Mouse (Mus musculus) testis, adult 2 months (tissue): ENCODE data around the gene Slc22a18.

Experiments used
- CTCF ChIP-seq: fragments of 200-500 bp; IDR thresholded peaks from 2 replicates; pipeline ENCODE4 v1.5.1; 2012; ENCODE audit warnings: low read depth, mild to moderate bottlenecking, inconsistent platforms, low read length, moderate library complexity; ENCODE audit not compliant: control insufficient read depth, insufficient read depth, insufficient replicate concordance
- POLR2A ChIP-seq: fragments of 200-500 bp; IDR thresholded peaks from 2 replicates; pipeline ENCODE4 v1.6.1; 2012; ENCODE audit warnings: low read depth, mild to moderate bottlenecking, inconsistent platforms, low read length, moderate library complexity; ENCODE audit not compliant: control insufficient read depth

DNA sequence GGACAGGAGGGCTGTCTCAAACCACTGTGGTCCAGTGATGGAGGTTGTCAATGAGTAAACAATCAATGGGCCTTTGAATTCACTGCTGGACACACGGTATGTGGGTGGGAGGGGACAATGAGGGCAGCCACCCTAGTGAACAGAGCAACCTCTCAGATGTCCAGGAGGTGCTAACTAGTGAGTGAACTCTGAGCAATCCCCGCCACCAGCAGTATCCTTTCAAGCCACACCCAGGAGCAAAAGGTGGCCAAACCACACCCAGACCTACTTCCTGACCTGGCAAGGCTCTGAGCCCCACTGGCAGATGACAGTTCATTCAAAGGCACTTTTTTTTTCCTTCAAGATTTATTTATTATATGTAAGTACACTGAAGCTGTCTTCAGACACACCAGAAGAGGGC lies 27.4 kb downstream of the Slc22a18 start:
- TF ChIP-seq POLR2A, result no peak
- TF ChIP-seq CTCF, result no peak
